Mouse (Mus musculus) ES-Bruce4 (cell line): ENCODE data around the gene Scgn. TPM values are rescaled to one million over a fixed set of nuclear protein-coding genes. Genes with fewer than 3 reads are reported as not detected.

ENCODE experiments used
- H3K27ac ChIP-seq: 2 replicates; pipeline ENCODE4 v1.5.1; 2012; ENCODE audit warnings: low read length, inconsistent platforms; ENCODE audit not compliant: insufficient read depth
- H3K27me3 ChIP-seq: 2 replicates; pipeline ENCODE4 v1.6.1; 2012; ENCODE audit warnings: mild to moderate bottlenecking, low read length, inconsistent platforms; ENCODE audit not compliant: control insufficient read depth, poor library complexity, insufficient read depth, severe bottlenecking
- H3K36me3 ChIP-seq: 2 replicates; pipeline ENCODE4 v1.6.1; 2012; ENCODE audit warnings: inconsistent platforms, mild to moderate bottlenecking, low read length, moderate library complexity; ENCODE audit not compliant: control insufficient read depth, poor library complexity, insufficient read depth, severe bottlenecking
- H3K4me1 ChIP-seq: one replicate; pipeline ENCODE4 v1.8.1; 2011; ENCODE audit warnings: low read length; ENCODE audit not compliant: control insufficient read depth, insufficient read depth
- H3K4me3 ChIP-seq: 2 replicates; pipeline ENCODE4 v1.5.1; 2011; ENCODE audit warnings: low read depth, mild to moderate bottlenecking, low read length
- H3K9ac ChIP-seq: 2 replicates; pipeline ENCODE4 v1.6.1; 2012; ENCODE audit warnings: low read depth, mild to moderate bottlenecking, inconsistent platforms; ENCODE audit not compliant: poor library complexity, severe bottlenecking
- H3K9me3 ChIP-seq: replicated peaks from 2 replicates; pipeline ENCODE4 v1.6.1; 2012; ENCODE audit warnings: mild to moderate bottlenecking, low read length, inconsistent platforms; ENCODE audit not compliant: control insufficient read depth, poor library complexity, insufficient read depth, severe bottlenecking
- CTCF ChIP-seq: IDR thresholded peaks from one replicate; pipeline ENCODE4 v1.8.1; 2011; ENCODE audit warnings: low read depth, low read length
- EP300 ChIP-seq: IDR thresholded peaks from 2 replicates; pipeline ENCODE4 v1.6.1; 2011; ENCODE audit warnings: low read depth, low read length; ENCODE audit not compliant: insufficient read depth
- POLR2A ChIP-seq: IDR thresholded peaks from one replicate; pipeline ENCODE4 v1.8.1; 2011; ENCODE audit warnings: low read length; ENCODE audit not compliant: insufficient read depth
- polyA plus RNA-seq: library from polyadenylated mRNA; stranded (reverse); fragments of >200 nt; gene quantifications from 2 replicates; pipeline ENCODE4 v1.2.4, GENCODE M21; 2011; ENCODE audit warnings: low read depth; ENCODE audit not compliant: missing spikeins, insufficient read depth, insufficient read length

Scgn gene
- polyA plus RNA-seq, 1 experiment = not detected

GRCm38 (mm10) chr13:23916132-23916531, 74.9 kb downstream of the Scgn start:
- no peak for TF ChIP-seq CTCF
- no peak for TF ChIP-seq POLR2A
- no peak for TF ChIP-seq EP300
- Histone ChIP-seq H3K36me3 (no peaks in the 10 kb centered on the region), H3K4me3 (no peak overlapping the region), H3K9ac (no peak overlapping the region), H3K9me3 (no peaks in the 10 kb centered on the region), H3K27me3 (no peaks in the 10 kb centered on the region), H3K27ac (no peak overlapping the region), H3K4me1 (no peaks in the 10 kb centered on the region)

GRCm38 (mm10) chr13:23914376-23915167, 76.4 kb downstream of the Scgn start, which contains the start of gene Slc17a4:
Slc17a4 (minus strand) TSS chr13:23915009.
- Histone ChIP-seq H3K9me3 (no peaks in the 10 kb centered on the region), H3K27me3 (no peaks in the 10 kb centered on the region), H3K4me3 (no peak within 1 kb of the TSS), H3K27ac (no peak within 1 kb of the TSS), H3K4me1 (no peaks in the 10 kb centered on the region), H3K9ac (no peak within 1 kb of the TSS), H3K36me3 (no peaks in the 10 kb centered on the region)
- no peak for TF ChIP-seq POLR2A
- no peak for TF ChIP-seq EP300
- no peak for TF ChIP-seq CTCF

GRCm38 (mm10) chr13:23913791-23914306, 77.2 kb downstream of the Scgn start:
- Histone ChIP-seq H3K9me3 (no peaks in the 10 kb centered on the region), H3K36me3 (no peaks in the 10 kb centered on the region), H3K27ac (no peak overlapping the region), H3K4me1 (no peaks in the 10 kb centered on the region), H3K9ac (no peak overlapping the region), H3K27me3 (no peaks in the 10 kb centered on the region), H3K4me3 (no peak overlapping the region)
- TF ChIP-seq CTCF (no peak), EP300 (no peak), POLR2A (no peak)

- H3K27me3 ChIP-seq = no peaks in the 10 kb centered on the region
- TF ChIP-seq EP300 (no peak), CTCF (no peak), POLR2A (no peak)
- no peak overlapping the region for H3K9ac ChIP-seq
Measured at GRCm38 (mm10) chr13:23911335-23911734, 79.7 kb downstream of the Scgn start.

GRCm38 (mm10) chr13:23910121-23910520, 80.9 kb downstream of the Scgn start:
- H3K36me3 ChIP-seq = no peaks in the 10 kb centered on the region
- TF ChIP-seq EP300 (no peak), POLR2A (no peak), CTCF (no peak)
- no peaks in the 10 kb centered on the region for H3K4me1 ChIP-seq
- H3K27ac ChIP-seq = no peak overlapping the region
- H3K9ac ChIP-seq = no peak overlapping the region
- H3K4me3 ChIP-seq = no peak overlapping the region
- H3K9me3 ChIP-seq = no peaks in the 10 kb centered on the region
- no peaks in the 10 kb centered on the region for H3K27me3 ChIP-seq

More at GRCm38 (mm10) chr13:23911335-23911734, 79.7 kb downstream of the Scgn start:
- Histone ChIP-seq H3K4me1 (no peaks in the 10 kb centered on the region), H3K9me3 (no peaks in the 10 kb centered on the region), H3K4me3 (no peak overlapping the region), H3K27ac (no peak overlapping the region), H3K36me3 (no peaks in the 10 kb centered on the region)

- Histone ChIP-seq H3K27me3 (no peaks in the 10 kb centered on the region), H3K4me3 (no peak overlapping the region), H3K36me3 (no peaks in the 10 kb centered on the region), H3K9ac (no peak overlapping the region), H3K4me1 (no peaks in the 10 kb centered on the region), H3K9me3 (no peaks in the 10 kb centered on the region), H3K27ac (no peak overlapping the region)
- TF ChIP-seq CTCF = no peak
- no peak for TF ChIP-seq EP300
- TF ChIP-seq POLR2A = no peak
Measured at GRCm38 (mm10) chr13:23906906-23907305, 84.1 kb downstream of the Scgn start.

Other genes starting within 250 kb of the Scgn start
- 3.6 and 8.6 TPM in 2 replicates for gene Hist1h3c, start 245.6 kb downstream of the Scgn start, polyA plus RNA-seq
- 9.8 and 11.5 TPM in 2 replicates for gene Hist1h2bb, start 244.5 kb downstream of the Scgn start, polyA plus RNA-seq
- gene Hist1h2ab, start 240.1 kb downstream of the Scgn start, polyA plus RNA-seq = 11.9 and 17.9 TPM in 2 replicates
- gene Hist1h3b, start 238.9 kb downstream of the Scgn start, polyA plus RNA-seq = 5.0 and 9.4 TPM in 2 replicates
- 28.2 and 29.2 TPM in 2 replicates for gene Hist1h4b, start 234.2 kb downstream of the Scgn start, polyA plus RNA-seq
- 3.1 and 4.5 TPM in 2 replicates for gene Hist1h4a, start 230.0 kb downstream of the Scgn start, polyA plus RNA-seq
- gene Hist1h3a, start 228.8 kb downstream of the Scgn start, polyA plus RNA-seq = 5.4 TPM in 1 of 2 replicates, not detected in the other
- gene Hist1h1a, start 227.5 kb downstream of the Scgn start, polyA plus RNA-seq = 7.8 and 8.6 TPM in 2 replicates
- not detected in 2 replicates for gene Trim38, start 221.3 kb downstream of the Scgn start, polyA plus RNA-seq
- not detected in 2 replicates for gene Slc17a2, start 184.2 kb downstream of the Scgn start, polyA plus RNA-seq
- gene Slc17a3, start 151.8 kb downstream of the Scgn start, polyA plus RNA-seq = not detected in 2 replicates
- gene Slc17a1, start 123.5 kb downstream of the Scgn start, polyA plus RNA-seq = not detected in 2 replicates
- gene Slc17a4, start 76.2 kb downstream of the Scgn start, polyA plus RNA-seq = not detected in 2 replicates
- gene Hist1h2ba, start 57.1 kb downstream of the Scgn start, polyA plus RNA-seq = not detected in 2 replicates
- not detected in 2 replicates for gene Hist1h2aa, start 56.8 kb downstream of the Scgn start, polyA plus RNA-seq